Mouse (Mus musculus) cerebellum, adult 2 months (tissue): ENCODE data around the gene Espn.

ENCODE experiments used
- CTCF ChIP-seq: fragments of 200-500 bp; IDR thresholded peaks from 2 replicates; pipeline ENCODE4 v1.5.1; 2011; ENCODE audit warnings: low read depth, mild to moderate bottlenecking, control low read depth, low read length, moderate library complexity, borderline replicate concordance; ENCODE audit not compliant: insufficient read depth
- POLR2A ChIP-seq: fragments of 200-500 bp; IDR thresholded peaks from 2 replicates; pipeline ENCODE4 v1.6.1; 2011; ENCODE audit warnings: low read length, control low read depth, borderline replicate concordance; ENCODE audit not compliant: insufficient read depth

DNA sequence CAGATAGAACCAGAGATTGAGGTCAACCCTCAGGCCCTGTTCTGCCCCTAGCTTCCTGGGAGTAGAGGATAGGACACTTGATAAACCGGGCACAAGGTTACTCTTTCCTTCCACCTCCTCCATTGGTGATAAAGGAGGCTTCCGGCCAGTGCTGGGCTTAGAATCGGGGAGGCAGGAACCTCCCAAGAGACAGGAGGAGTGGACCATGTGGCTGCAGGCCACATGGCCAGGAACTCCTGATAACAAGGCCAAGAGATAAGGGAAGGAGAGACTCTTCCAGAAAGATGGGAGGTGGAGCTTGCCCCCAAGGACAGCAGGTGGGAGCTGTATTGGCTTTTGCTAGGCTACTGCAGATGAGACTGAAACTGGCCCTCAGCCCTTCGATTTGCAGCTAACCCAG lies 1.6 kb downstream of the Espn start:
- no peak for TF ChIP-seq CTCF
- no peak for TF ChIP-seq POLR2A
